Mouse (Mus musculus) heart, embryonic 15.5 days (tissue): ENCODE measurements around the gene Tor3a. TPM values are rescaled to one million over a fixed set of nuclear protein-coding genes. Genes with fewer than 3 reads are reported as not detected.

Source experiments
- ATAC-seq: fragments of 200-750 bp; cut with Nextera tagmentation; replicated peaks from 2 replicates; pipeline ENCODE4 v1.8.0; 2017; ENCODE audit warnings: low read depth, moderate TSS enrichment; ENCODE audit not compliant: insufficient number of reproducible peaks, insufficient read depth, low FRiP score
- H3K27ac ChIP-seq: fragments of 300-500 bp; sonication (generic); 2 replicates; pipeline ENCODE4 v1.5.1; 2015; ENCODE audit warnings: mild to moderate bottlenecking, inconsistent platforms
- H3K27me3 ChIP-seq: fragments of 300-500 bp; sonication (generic); 2 replicates; pipeline ENCODE4 v1.6.1; 2015; ENCODE audit warnings: inconsistent platforms
- H3K36me3 ChIP-seq: fragments of 300-500 bp; sonication (generic); 2 replicates; pipeline ENCODE4 v1.6.1; 2015; ENCODE audit warnings: mild to moderate bottlenecking, inconsistent platforms
- H3K4me1 ChIP-seq: fragments of 300-500 bp; sonication (generic); replicated peaks from 2 replicates; pipeline ENCODE4 v1.6.1; 2015; ENCODE audit warnings: inconsistent platforms
- H3K4me2 ChIP-seq: fragments of 300-500 bp; sonication (generic); 2 replicates; pipeline ENCODE4 v1.6.1; 2015; ENCODE audit warnings: inconsistent platforms, mild to moderate bottlenecking, moderate library complexity
- H3K4me3 ChIP-seq: fragments of 300-500 bp; sonication (generic); 2 replicates; pipeline ENCODE4 v1.5.1; 2015; ENCODE audit warnings: mild to moderate bottlenecking, inconsistent platforms
- H3K9ac ChIP-seq: fragments of 300-500 bp; sonication (generic); 2 replicates; pipeline ENCODE4 v1.6.1; 2015; ENCODE audit warnings: mild to moderate bottlenecking, inconsistent platforms
- H3K9me3 ChIP-seq: fragments of 300-500 bp; sonication (generic); replicated peaks from 2 replicates; pipeline ENCODE4 v1.6.1; 2016; ENCODE audit warnings: inconsistent platforms
- WGBS: fragments of 180-500 bp; shearing (Covaris S2); methylation state at CpG from one replicate; pipeline ENCODE4 v1.1.7; 2015; ENCODE audit warnings: mixed read lengths; 5-methylcytosine and 5-hydroxymethylcytosine counted together
- polyA plus RNA-seq: library from polyadenylated mRNA; unstranded; fragments of >200 nt; fragmentation: Nextera tagmentation; extraction: Ambion mirVana; gene quantifications from 2 replicates; pipeline ENCODE4 v1.2.1, GENCODE M21; 2015

Gene Tor3a
- polyA plus RNA-seq, 1 experiment from 2014 or later, result 6.5 TPM

- Histone ChIP-seq H3K27me3 (no peaks in the 10 kb centered on the region), H3K9ac (no peak overlapping the region), H3K36me3 (no peaks in the 10 kb centered on the region; the same call in 1 of the 2 replicates), H3K4me1 (peaks cover 16% of the 10 kb centered on the region), H3K9me3 (no peaks in the 10 kb centered on the region), H3K27ac (no peak overlapping the region), H3K4me2 (no peak overlapping the region), H3K4me3 (no peak overlapping the region)
- WGBS, result 72% methylated on average over 2 of the region's 2 CpGs
- ATAC-seq, result no peak
Measured at GRCm38 (mm10) chr1:156605940-156606339, 68.2 kb downstream of the Tor3a start.

DNA sequence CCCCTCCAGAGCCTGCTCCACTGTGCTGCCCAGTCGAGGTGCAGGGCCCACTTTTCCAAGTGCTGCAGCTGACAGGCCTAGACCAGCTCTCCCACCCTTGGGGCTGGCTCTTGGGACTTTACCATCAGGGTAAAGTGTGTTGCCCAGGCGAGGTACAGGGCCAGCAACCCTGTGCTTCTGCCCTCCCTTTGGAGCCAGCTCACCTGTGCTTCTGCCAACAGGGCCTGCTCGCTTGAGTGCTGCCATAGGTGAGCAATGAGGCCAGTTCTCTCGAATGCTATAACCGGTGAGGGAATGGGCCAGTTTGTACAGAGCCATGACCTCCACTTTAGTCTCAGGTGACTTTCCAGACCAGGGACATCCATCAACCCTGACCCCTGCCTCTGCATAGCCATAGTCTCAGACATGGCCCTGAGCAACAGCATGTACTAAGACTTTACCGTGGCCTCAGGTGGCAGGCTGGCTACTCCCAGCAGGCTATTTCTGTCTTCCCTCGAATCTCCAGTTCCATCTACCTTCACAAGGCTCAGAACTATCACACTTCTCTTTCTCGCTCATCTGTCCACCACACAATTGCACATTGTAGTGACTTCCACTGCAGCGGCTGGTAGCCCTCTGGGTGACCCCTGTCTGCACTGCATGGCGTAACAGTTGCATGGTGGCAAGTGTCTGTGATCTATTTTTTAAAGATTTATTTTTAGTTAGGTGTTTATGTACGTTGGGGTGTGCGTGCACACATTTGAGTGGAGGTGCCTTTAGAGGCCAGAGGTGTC, 68.9 kb downstream of the Tor3a start:
- H3K4me3 ChIP-seq, result no peak overlapping the region
- 61% methylated on average over 12 of the region's 12 CpGs for WGBS
- no peak overlapping the region for H3K27ac ChIP-seq
- peaks cover 16% of the 10 kb centered on the region for H3K4me1 ChIP-seq
- no peaks in the 10 kb centered on the region for H3K9me3 ChIP-seq
- no peak overlapping the region for H3K4me2 ChIP-seq
- ATAC-seq, result no peak
- no peak overlapping the region for H3K9ac ChIP-seq
- H3K27me3 ChIP-seq, result no peaks in the 10 kb centered on the region
- no peaks in the 10 kb centered on the region for H3K36me3 ChIP-seq

Other genes starting within 250 kb of the Tor3a start
- gene Soat1, start 200.0 kb downstream of the Tor3a start, polyA plus RNA-seq, result 27.7 and 31.4 TPM in 2 replicates
- 0.25 and 0.39 TPM in 2 replicates for gene Gm10031, start 150.3 kb downstream of the Tor3a start, polyA plus RNA-seq
- 2.4 and 2.8 TPM in 2 replicates for gene Abl2, start 115.6 kb downstream of the Tor3a start, polyA plus RNA-seq
- 22.1 and 24.1 TPM in 2 replicates for gene Fam20b, start 44.7 kb upstream of the Tor3a start, polyA plus RNA-seq
- gene Angptl1, start 164.2 kb upstream of the Tor3a start, polyA plus RNA-seq, result 4.1 and 6.9 TPM in 2 replicates